Mouse (Mus musculus) layer of hippocampus, postnatal 25 days (tissue): ENCODE measurements at regions not wholly inside any gene's neighbourhood (a gene's known extent, or its start where the extent isn't known, plus 50 kb on each side); places are given as distances from the start of the nearest gene placed in this dataset.

Source experiments
- DNase-seq, 2 experiments: peaks; one replicate each; pipeline ENCODE4 v3.0.0; 2022; ENCODE audit warnings: mixed read lengths in 2 of 2, low spot score in 1 of 2; ENCODE audit errors: extremely low spot score in 1 of 2

DNA sequence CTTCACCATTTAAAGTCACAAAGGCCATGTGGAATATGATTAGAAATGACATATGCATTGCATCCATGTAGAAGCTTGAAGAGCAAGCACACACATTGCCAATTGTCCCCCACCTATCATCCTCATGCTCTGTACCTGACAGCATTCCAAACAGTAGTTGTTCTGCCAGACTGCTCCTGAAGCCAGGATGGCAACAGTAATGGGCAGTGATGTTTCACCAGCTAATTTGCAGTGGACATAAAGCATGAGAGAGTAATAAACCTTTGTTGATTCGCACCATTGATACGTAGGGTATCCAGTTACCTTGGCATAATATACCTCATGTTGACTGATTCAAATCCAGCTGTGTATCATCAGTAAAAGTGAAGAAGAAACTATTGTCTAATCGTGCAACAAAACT is 606.5 kb upstream of the Celf2 start:
- DNase-seq, result no peak

DNA sequence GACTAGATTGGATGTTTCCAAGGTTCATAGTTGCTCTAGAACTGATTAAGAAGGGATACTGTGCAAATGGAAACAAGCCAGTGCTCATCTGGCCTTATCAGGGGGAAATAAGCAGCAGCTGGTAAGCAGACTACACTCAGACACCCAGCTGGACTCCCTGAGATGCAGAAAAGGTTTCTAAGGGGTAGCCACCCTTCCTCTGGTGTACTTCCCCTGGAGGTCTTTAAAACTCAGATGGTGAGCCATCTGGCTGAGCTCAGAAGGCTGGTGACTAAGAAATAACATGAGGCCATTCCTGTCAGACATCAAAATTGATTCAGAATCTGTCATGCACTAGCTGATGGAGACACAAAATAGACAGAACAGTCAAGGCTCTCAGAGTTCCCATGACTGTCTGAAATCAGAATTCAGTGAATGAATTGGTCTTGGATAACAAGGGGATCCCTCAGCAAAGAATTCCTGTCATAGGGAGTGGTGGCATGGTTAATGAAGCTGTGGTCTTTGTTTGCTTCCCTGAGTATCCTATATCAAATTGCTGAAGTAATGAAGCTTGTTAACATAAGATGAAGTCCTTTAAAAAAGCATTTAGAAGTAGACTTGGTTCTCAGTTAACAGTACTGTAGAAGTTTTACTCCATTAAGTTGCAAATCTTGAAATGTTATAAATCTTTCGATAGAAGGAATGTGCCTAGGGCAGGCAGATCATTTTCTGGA is 603.2 kb upstream of the Celf2 start:
- DNase-seq, result peak in 1 of 2 experiments; percentile 12

DNA sequence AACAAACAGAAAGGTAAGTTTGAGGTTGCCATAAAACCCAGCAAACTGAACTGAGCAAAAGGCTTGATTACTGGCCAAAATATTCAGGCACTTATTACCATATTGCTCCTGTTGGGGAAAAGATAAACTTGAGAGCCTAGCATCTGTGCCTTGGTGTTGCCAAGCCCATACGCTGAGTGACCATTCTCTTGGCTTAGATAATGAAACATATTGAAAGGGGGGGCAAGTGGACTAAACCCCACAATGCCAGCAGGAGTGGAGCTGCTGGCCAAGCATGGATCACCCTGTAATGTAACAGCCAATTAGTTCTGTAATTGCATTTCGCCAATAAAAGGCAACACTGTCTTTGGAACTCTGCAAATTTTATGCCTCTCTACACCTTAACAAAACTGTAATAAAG is 584.8 kb upstream of the Celf2 start:
- DNase-seq, result no peak

DNA sequence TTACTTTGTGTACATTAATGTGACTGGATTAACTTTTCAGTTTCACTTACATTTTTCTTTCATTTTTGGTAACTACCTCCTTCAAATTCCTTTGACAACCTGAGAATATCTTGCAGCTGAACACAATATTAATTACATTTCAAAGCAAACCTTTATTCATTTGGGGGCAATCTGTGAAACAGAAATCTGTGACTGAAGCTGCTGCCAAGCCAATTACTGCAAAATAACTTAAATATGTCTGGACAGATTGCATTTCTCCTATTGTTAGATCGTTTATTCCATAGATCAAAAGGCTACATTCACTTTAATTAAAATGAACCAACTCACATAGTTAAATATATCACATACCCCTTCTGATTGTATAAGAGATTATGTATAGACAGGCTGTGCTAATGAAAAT is 558.5 kb upstream of the Celf2 start:
- DNase-seq, result no peak

GRCm38 (mm10) chr2:8061687-8062086 is 552.3 kb upstream of the Celf2 start:
- no peak for DNase-seq

DNA sequence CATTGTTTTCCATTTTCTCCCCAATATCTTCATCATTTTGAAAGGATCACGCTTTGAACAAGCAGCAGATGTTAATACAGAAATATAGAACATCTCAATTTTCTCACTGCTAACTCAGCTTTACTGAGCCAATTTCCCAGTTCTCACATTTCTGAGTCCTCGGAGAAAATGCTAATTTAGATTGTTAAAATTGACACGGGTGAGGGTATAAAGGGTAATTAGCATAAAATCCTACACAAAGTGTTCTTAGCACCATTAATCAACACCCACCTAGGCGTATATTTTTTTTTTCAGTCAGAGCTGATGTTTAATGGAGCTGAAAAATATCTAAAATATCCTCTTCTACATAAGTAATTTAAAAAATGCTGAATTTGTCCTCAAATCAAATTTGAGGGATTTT is 519.8 kb upstream of the Celf2 start:
- no peak for DNase-seq

DNA sequence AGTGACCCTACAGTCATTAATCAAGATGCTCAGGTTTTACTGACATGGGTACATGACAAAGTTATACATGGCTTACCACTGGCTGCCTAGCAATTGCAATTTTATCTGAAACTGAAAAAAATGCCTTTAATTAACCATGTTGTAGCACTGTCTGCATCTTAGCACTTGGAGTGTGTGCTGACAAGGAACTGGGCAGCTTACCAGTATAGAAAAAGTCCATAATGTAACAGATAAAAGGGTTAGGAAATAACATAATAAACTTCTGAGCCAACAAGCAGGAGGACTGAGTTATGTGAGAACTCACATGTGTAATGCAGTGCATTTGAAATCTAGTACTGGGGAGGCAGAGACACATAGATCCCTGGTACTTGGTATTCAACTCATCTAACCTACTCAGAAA is 518.2 kb upstream of the Celf2 start:
- no peak for DNase-seq

GRCm38 (mm10) chr2:8026648-8027047 is 517.3 kb upstream of the Celf2 start:
- DNase-seq, result no peak

GRCm38 (mm10) chr2:8022651-8023050 is 513.3 kb upstream of the Celf2 start:
- no peak for DNase-seq

DNA sequence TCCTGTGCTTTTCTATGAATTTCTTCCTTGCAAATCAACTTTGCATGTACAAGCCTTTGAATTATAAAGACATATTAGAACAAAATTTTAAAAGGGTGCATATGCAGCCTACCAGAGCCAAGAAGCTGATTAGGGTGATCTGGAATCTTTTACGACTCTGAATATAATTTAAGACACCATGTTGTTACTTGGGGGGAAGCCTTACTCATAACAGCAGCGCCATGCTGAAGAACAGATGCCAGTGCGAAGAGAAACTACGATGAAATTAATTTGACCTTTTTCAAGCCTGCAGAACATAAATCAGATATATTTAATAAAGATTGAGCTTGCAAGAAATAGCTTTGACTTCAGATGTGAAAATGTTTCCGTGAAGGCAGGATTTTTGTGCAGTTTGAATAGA is 512.7 kb upstream of the Celf2 start:
- no peak for DNase-seq

DNA sequence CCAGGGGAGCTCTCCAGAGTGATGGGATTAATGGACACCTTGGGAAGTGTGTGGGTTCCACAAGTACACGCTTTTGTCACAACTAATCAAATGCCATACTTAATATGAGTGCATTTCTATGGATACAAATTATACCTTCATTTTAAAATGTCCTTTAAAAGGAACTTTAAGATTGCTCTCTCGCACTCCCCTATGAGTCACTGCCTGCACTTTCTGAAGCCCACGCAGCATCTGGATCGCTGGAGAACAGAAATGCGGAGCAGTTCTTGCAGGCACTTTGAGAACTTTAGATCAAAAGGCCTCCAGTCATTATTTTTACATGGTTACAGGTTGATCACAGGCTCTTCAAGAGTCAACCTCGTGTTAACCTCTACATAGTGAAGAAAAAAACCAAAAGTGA is 503.5 kb upstream of the Celf2 start:
- DNase-seq, result no peak

DNA sequence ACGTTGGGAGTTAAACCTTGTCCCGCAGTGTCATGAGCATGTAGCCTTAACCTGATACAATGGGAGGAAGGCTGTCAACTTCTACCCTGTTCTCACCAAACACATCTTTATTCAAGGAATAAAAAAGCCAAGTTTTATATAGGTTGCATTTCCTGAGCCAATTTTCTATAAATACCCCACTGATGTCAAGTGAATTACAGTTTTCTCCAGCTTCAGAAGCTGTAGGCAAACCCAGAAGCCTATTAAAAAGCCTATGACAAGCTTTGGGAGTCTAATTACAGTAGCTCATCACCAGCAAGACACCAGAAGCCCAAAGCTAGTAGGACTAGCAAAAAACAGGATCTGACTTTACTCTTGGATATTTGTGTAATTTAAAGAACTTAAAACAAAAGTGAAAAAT is 490.1 kb upstream of the Celf2 start:
- DNase-seq, result no peak

DNA sequence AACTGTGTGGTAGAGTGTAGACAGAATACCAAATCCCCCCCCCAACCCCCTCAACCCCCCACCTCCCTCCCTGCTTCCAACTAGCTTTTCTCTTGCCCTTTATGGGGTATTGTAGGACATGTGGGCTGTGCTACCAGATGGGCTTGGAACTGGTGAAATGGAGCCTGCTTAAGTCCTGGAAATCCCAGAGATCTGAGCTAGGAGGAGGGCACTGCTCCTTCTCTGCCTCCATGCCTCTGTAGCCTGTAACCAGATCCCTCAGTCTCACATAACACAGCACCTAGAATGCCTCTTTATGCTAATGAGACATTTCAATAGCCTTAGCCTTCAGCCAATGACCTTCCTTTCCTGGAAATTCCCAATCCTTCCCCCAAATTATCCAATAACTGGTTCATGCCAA is 465.1 kb upstream of the Celf2 start:
- no peak for DNase-seq

DNA sequence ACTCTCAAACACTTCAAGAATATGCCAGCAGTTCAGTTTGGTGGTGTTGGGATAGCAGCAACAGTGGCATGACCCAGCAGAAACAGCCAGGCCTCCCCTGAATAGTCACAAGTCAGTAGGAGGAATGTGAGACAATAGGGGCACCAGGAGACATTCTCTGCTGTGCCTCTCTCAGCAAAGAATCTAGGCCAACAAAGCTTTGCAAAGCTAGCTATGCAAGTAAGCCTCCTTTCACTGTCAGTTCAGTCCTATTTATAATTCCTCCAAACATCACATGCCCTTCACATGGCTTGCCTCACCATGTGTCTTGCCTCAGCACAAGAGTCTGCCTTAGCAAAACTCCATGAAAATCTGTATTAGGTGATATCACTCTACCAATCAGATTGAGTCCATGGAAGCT is 454.1 kb upstream of the Celf2 start:
- DNase-seq, result no peak

DNA sequence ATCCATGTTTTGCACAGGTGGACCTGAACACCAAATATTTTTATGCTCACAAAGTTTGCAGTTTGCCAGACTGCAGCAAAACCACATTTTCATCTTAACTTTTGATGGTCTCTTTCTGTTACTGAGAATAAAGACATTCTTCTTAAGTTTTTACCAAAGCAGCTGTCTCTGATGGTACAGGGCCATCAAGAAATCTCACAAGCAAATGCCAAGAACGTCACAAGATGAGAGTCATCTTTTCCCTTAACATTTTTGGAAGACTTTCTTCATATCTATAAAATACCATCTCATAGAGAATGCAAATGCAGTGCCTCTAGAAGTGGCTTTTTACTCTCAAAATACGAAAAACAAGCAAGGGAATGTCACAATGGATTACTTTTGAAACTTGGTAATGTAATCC is 444.8 kb upstream of the Celf2 start:
- no peak for DNase-seq

- no peak for DNase-seq
Observed at GRCm38 (mm10) chr2:7952846-7953245, 443.5 kb upstream of the Celf2 start.

GRCm38 (mm10) chr2:7944946-7945345 is 435.6 kb upstream of the Celf2 start:
- DNase-seq, result peak in 1 of 2 experiments; percentile 12

GRCm38 (mm10) chr2:7933617-7934016 is 424.3 kb upstream of the Celf2 start:
- DNase-seq, result no peak

DNA sequence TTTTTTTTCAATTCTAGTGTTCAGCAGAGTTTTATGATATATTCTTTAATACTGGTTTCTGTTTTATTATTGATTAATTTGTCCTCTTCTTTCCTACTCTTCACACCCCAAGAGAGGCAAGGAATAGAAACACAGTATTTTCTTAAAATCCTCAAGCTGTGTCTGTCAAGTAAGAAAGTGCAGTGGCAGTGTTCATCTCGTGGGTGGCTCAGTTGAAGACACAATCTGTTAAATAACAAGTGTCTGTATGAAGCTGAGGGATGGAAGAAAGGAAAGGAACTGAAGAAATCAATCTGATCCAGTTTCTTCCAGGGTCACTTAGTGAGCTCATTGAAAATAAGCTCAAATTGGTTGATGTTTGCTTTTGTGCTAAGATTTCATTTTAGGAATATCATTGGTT is 396.9 kb upstream of the Celf2 start:
- no peak for DNase-seq

DNA sequence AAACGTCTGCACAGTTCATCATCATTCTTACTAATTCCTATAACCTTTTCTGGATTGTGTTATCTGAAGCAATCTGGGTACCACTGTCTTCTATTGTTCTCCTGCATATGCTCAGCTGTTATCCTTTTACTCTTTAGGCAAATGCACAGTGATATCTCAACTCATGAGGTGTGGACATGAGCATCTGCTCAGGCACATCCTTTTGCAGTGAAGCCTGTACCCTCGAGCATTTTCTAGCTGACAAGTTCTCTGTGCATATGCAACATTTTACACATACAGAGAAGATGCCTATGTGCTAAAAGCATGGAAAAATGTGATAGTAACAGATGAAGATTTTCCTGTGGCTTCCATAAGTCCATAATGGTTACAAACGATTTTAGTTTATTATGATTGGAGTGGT is 384.4 kb upstream of the Celf2 start:
- DNase-seq, result no peak
